Mouse (Mus musculus) thymus, postnatal 25 days (tissue): ENCODE data around the gene Fars2.
"Not testable (repeated sequence)": the region's sequence is repeated elsewhere in the genome, so short reads cannot be mapped to it uniquely, and the experiment has no call there.

ENCODE experiments used
- DNase-seq: peaks from one replicate; pipeline ENCODE4 v3.0.0; 2022

The Fars2 gene

DNA sequence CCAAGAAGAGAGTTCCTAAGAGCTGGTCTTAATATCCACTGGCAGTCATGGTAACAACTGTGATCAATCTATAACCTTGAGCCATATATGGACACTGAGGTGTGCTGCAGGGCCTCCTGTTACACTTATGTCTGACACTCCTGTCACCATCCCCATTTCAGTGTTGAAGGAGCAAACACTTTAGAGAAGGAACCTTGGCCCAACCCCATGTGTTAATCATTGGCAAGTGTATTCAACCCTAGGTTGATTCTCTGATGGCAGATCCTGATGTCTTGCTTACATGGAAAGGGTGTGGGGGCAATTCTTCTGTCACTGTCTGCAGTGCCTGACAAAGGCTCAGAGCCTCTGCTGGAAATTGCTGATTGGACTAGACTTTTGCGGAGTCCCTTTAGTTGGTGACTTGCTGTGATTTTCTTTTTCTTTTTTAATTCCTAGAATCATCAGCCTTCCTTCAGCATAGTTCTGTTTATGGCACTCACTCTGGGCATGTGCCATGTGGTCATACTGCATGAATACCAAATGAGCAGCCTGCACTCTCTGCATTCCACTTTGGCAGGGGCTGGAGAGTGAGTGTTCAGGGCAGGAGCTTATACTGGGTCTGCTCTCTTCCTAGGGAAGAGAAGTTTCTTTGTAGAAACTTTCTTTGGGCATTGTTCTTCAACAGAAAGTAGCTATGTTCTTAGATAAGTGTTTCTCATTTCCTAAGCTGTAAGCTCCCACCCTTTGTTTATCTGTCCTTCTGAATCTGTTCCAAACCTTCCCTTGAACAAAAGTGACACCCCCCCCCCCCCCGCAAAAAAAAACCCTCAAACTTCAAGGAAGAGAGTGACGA is 181.0 kb downstream of the Fars2 start:
- DNase-seq = no peak

DNA sequence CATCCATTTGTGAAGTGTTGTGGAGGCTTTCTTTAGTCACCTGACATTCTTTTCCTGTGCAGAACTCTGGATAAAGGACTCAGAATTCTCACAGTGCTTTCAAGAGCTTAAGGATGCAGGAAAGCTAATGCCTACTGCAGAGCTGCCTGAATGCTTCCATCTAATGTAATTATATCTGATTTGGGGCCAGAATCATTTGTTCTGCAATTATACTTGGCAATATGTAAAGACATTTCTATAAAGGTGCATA is 181.5 kb downstream of the Fars2 start:
- DNase-seq = no peak

DNA sequence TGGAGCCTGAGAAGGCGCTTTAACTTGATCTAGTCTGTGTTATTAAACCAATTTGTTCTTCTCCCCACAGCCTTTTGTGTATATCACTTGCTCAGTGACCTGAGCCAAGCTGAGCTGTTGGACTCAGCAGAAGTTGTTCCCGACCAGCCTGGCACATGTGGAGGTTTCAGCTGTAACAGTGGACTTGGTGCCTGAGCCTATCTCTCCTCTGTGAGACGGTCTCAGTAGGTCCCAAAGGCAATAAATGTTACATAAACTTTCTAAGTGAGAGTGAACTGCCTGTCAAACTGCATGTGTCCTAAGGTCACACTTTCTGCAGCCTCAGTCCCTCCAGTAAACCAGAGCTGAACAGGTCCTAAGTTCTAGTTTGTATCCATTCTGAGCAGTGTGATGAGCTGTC is 185.6 kb downstream of the Fars2 start:
- DNase-seq = no peak

DNA sequence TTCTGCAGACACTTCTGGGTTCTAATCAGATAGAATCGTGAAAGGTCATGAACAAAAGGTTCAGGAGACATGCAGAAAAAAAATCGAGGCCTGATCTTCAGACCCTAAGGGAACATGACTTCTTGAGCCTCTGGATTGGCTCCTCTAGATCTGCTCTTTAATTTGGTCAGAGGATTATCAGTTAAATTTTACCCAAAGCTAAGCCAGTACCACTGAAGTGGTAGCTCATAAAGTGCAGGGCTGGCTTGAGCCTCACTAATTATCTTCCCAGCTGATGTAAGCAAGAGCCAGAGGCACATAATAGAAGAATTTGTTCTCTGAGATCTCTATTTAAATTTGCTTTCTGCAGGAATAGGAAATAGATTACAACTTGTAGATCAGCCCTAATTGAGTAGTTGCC is 188.1 kb downstream of the Fars2 start:
- no peak for DNase-seq

DNA sequence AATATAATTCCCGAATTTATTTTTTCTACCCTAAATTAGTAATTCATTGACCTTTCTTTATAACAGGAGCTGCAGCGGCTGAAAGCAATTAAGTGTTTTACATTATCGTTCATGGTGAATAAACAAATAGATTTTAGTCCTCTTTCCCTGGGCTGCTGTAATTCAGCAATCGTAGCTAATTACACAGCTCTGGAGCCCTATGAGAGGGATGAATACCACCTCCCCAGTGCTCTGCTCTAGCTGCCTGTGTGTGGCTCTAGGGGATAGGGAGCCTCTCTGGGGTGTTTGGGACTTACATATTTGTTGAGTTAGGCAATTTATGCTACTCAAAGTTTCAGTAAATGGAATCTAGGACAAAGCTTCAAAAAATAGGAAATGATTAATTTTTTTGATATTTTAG is 190.2 kb downstream of the Fars2 start:
- DNase-seq = no peak

DNA sequence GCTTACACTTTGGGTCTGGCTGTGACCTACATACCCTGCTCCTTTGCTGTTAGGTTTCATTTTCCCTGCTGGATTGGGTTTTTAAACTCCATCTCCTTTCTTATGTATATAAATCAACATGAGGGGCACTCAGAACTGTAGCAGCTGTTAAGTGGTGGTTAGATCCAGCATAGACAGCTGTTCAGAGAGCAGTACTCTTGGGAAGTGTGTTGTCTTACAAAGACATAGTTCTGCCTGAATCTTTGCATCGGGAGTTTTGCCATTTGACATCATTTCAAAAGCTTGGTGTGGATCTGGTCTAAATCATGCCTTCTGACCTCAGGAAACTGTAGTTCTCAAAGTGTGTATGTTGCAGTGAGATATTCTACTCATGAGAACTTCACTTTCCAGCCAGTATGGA is 191.9 kb downstream of the Fars2 start:
- no peak for DNase-seq

DNA sequence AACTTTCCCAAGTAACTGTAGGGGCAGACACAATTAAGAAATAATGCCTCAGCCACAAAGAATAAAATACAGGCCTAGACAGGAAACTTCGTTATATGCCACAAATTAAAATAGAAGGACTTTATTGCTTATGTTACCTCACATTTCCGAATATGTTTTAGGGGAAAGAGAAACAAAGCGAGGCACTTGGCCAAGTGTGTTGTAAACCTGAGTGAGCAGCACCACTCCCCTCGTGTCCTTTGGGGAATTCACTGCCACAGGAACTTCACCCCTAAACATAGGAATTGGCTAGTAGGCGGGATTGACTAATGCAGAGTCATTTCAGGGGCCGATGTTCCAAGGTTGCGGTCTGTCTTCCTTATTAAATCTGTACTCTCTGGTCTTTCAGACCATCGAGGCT is 197.0 kb downstream of the Fars2 start:
- no peak for DNase-seq

DNA sequence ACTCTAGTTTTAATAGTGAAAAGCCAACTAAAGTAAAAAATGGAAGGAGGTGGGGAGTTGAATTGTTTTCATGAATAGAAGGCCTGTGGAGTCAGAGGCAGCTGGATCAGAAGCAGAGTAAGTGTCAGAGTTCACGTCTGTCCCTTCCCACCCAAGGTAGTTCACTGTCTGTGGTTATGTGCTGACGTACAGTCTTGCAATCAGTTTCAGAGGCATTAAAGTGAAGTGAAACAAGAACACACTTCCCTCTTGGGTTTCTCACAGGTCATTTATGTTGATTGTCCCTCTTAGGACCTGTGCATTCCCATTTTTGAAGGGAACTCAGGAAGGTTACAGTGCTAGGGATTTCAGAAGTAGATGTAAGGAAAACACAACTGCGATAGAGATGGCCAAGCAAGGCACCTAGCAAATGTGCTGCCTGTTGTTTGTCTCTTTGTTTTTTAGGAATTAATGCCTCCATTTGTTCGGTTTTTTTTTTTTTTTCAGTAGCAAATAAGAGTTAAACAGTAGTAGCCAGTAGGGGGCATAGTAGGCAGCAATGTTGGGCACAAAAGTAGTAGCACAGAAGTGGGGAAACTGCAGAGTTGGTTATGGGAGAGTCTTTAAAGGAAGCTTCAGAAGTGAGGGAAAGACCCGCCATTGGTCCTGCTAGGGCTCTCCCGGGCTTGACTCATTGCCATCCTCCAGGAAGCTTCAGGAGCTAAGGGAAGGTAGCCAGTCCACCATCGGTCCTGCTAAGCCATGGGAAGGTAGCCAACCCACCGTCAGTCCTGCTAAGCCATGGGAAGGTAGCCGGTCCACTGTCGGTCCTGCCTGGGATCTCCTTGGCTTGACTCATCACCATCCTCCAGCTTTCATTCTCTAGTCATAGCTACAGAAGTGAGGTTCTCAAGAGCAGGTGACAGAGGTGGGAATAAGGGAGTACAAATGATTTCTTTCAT is 197.9 kb downstream of the Fars2 start:
- DNase-seq = no peak

DNA sequence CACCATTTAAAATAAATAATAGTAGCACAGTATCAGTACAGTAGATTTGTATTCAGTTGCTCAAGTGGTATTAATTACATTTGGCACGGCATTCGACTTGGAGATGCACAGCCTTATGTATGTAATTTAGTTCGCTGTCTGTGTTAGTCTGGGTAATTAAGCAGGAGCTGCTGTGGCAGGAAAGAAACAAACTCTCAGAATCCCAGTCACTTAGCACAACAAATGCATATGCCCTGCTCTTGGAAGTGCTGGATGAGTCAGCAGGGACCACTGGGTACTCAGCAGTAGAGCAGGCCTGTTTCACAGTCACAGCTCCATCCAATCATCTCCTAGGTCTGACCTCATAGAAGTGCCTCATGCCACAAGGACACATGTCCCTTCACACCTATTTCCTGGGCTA is 200.6 kb downstream of the Fars2 start:
- DNase-seq = no peak

DNA sequence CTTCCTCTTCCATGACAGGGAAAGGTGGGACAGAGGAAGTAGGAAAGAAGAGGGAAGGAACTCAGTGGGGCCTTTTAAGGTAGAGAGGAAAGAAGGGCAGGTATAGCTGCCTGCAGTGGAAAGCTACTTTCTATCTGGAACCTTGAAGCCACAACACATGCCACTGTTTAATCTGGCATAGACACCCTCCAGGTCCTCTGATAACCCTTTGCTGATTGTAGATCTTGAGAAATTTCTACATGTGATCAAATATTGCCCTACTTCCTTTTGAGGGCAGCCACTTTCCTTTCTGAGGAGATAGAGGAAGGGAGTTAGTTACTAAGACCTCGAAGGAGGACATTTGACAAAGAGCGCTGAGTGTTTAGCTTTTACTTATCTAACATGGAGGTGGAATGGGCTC is 207.4 kb downstream of the Fars2 start:
- DNase-seq = no peak

DNA sequence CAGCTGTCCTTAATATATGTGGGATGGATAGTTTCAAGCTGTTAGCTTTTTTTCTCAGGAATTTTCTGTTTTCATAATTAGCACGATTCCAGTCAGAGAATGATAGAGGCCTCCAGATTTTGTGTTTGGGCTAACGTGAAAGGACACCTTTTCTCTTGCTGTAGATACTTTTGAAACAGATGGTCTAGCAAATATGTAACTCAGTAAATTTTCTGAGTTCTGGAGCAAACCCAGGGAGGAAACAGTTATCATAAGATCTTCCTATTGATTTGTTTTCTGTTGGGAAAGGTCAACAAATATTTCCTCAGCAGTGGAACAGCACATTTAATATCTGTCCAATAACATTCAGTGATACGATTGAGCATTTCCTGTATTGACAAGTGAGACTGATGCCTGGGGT is 209.3 kb downstream of the Fars2 start:
- no peak for DNase-seq

DNA sequence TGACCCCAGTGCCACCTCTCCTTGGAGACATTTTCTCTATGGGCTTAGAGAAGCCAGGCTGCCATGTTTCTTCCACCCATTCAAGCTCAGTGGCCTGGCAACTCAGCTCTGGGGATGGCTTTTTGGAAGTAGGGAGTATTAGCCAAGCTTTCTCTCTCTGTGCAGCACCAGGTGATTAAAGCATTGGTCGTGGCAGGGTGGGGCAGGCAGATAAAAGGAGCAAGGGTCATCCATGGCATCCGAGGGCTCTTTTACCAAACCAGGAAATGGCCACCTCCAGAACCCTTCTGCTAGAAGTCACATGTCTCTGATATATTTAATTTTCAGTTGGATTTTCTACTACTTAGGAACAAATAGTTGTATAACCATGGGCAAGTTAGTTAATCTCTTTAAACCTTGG is 212.7 kb downstream of the Fars2 start:
- DNase-seq = no peak

DNA sequence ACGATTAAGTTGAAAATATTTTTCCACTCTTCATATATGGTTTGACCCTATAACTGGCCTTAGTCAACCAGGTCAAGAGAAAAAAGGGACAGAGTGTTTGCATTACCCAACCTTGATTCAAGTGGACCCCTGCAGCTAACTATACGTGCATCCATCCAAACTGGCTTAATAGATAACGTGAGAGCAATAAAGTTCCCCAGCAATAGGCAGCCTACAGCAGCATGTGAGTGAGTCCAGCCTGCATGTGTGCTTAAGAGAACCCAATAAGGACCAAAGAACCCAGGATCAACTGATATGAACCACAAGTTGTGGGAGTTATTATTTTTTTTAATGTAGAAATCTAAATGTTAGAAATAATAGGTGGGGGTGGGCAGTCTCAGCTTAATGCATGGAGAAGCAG is 213.3 kb downstream of the Fars2 start:
- no peak for DNase-seq

DNA sequence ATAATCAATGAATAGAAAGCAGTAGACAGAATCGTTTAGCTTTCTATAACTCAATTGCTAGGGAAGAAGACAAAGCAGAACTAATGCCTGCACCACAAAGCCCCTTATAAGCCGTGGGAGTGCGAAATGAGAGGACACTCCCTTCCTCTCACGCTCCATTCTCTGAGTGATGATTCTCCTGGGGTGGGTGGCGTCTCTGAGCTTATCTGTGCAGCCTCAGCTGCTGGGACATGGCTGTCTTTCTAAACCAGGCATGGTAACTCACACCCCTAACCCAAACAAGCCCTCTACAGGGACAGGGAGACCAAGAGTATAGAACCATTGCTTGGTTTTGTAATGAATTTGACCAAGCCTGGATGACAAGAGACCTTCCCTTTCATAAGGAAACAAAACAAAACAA is 217.5 kb downstream of the Fars2 start:
- DNase-seq = no peak

DNA sequence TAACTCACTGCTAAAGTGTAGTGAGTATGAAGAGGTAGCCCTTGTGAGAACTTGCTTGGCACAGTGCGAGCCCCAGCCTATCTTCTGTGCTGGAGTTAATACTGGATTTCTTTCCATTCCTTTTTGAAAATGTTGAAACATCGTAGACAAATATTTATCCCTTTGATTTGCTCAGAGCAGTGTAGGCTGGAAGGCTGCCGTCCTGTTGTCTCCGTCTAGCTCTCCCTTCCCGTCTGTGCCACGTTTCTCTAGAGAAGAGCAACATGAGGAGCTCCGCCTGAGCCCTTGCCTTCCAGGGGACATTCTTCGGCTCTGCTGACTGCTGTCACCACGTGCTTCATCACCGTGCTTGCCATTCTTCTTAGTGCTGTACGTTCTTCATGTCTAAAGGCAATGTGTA is 234.3 kb downstream of the Fars2 start:
- DNase-seq = no peak

DNA sequence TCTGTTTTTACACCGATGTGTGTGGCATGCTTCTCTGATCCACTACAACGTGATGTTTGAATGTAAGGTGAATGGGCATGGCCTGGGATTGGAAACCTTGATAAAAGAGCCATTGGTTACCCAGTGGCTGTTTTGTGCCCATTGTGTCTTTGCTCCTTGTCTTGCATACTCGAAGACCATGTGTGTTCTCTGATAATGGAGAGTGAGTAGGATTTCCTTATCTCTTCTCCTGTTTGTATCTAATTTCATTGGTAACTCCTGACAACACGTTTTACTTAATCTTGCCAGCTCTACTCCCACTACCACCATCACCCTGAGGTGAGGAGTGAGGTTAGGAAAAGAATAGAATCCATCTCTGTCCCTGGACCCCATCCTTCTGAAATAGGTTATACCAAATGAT is 240.3 kb downstream of the Fars2 start:
- DNase-seq = no peak

DNA sequence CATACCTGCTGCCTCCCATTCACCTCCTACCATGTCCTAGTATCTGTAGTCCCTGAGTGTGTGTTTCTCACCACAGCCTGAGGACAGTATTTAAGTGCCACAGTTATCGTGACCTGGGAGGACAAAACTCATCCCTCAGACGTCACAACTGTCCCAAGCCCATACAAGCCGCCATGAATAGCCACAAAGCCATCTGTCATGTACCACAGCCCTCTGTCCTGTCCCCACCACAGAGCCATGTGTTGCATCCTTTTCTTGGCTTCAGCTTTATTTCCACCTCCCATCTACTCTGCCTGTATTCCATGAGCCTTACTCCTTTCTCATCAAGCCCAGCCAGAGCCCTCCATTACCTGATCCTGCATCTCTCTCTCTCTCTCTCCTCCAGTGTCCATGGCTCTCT is 244.2 kb downstream of the Fars2 start:
- no peak for DNase-seq

DNA sequence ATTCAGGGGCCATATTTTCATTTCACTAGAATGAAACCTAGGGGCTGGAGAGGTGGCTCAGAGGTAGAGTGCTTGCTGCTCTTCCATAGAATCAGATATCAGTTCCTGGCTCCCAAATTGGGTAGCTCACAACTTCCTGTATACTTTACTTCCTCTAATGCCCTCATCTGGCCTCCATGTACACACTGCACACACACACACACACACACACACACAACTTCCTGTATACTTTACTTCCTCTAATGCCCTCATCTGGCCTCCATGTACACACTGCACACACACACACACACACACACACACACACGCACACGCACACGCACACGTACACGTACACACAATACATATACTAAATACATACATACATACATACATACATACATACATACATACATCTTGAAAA is 248.5 kb downstream of the Fars2 start:
- not testable (repeated sequence) for DNase-seq

DNA sequence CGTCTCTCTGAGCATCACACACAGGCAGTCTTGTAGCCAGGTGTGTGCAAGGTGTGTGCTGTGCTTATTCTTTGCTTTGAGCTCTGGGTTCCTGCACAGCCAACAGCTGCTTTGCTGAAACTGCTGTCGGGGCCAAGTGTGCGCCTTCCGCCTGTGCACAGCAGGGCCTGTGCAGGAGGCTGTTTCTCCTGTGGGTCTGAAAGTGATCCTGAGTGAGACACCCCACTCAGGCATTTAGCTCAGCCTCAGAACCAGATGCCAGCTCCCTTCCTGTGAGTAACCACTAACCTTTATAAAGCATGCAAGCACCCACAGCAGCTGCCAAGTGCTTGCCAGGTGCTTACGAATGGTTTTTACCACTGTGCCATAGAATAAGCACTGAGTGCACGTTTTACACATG is 249.1 kb downstream of the Fars2 start:
- DNase-seq = peak; percentile 76

DNA sequence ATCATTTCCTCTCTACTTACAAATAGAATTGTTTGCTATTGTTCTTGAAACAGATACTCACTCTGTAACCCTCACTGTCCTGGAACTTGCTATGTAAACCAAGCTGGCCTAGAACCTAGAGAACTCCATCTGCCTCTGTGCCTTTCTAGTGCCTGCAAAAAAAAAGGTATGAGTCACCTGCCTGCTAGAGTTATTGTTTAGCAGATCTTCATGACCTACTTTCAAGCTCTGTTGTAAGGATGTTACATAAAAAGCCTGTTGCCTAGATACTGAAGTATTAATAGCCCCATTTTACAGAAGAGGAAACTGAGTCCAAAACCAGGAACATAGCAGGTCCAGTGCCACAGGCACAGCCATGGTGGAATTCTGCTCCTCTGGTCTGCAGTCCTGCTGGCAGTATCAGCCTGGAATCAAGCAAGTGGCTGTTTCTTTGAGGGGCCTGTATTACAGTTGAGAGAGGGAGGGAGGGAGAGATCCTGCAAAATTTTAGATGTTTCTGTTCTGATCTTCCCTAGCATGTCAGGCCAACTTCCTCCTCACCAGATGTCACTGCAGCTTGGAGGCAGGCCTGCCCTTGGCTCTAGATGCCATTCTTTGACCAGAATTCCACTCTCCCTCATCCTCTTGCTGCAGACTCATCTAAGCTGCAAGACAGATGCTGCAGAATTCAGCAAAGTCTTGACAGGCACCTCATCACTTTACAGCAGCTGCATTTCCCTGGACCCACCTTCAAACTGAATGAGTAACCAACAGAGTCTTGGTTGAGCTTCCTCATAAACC is 250.7 kb downstream of the Fars2 start:
- peak; percentile 26 for DNase-seq

DNA sequence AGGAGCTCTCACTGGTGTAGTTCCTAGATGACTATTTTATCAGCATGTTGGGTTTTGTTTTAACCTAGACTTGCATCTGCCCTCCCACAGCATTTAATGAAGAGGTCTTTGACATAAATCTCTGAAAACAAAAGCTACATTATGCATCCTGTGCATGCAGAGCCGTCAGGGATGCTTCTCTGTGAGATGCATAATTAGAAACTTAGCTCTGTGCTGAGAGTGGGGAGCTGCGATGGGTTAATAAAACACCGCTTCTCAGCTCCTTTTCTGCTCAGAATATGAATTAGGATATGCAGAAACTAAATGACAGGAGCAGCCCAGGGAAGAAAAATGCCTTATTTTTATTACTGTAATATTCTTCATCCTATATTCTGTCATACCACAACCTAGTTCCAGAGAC is 251.6 kb downstream of the Fars2 start:
- DNase-seq = no peak

DNA sequence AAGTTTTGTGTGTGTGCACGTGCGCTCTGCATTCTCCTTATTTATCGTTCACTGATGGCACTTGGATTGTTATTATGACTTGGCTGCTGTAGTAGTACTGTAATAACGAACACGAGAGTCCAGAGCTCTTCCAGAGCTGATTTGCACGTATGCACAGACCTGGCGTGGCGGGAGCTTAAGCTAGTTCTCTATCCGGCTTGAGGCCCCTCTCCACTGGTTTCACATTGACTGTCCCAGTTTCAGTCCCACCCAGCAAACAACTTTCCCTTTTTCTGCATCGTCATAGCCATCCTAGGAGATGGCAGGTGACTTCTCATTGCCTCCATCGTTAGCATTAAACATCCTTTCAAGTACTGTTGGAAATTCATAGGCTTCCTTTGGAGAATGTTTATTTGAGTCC is 252.2 kb downstream of the Fars2 start:
- DNase-seq = no peak

DNA sequence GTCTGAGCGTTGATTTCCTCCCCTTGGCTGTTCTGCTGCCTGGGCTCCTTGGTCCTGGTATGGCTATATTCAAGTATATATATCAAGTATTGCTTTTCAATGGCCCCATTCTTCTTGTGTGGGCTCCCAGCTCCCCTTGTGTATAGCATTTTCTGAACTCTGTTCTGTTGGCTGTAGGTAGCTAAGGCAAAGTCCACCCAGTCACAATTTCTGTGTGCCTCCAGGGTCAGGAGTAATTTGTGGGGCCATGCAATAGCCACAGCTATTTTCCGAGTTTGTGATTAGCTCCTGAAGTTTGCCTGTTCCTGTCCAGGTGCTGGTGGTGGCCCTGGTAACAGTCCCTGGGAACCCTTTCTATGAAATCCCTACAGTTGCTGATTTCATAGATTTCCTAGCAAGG is 266.0 kb downstream of the Fars2 start:
- no peak for DNase-seq

DNA sequence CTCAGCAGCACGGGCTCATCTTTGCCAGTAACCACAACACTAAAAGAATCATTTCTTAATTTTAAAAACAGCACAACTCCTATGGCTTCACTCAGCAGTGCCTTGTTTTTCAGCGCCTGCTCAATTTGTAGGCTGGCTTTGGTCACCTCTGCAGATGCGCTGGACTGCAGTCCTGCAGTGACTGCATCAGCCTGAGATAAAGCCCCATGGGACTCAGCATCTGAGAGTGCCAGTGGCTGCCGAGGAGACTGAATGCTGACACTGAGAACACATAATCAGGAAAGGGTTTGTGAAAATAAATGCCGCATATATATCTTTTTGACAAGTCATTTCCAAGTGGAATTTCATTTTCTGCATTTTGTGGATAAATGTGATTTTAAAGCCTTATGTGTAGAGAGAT is 268.9 kb downstream of the Fars2 start:
- DNase-seq = no peak
